Mouse (Mus musculus) myocyte (in vitro differentiated cells): ENCODE data around the gene Cdk7. TPM values are rescaled to one million over a fixed set of nuclear protein-coding genes. Genes with fewer than 3 reads are reported as not detected.

Source experiments
- H3K27me3 ChIP-seq: one replicate; pipeline ENCODE4 v1.6.1; 2011; ENCODE audit not compliant: control insufficient read depth, insufficient read depth, insufficient read length
- H3K36me3 ChIP-seq: one replicate; pipeline ENCODE4 v1.6.1; 2011; ENCODE audit not compliant: control insufficient read depth, insufficient read depth
- H3K4me2 ChIP-seq: one replicate; pipeline ENCODE4 v1.6.1; 2011; ENCODE audit warnings: low read depth, control low read depth
- H3K4me3 ChIP-seq: one replicate; pipeline ENCODE4 v1.5.1; 2011; ENCODE audit warnings: mild to moderate bottlenecking, control low read depth, moderate library complexity
- H3K79me2 ChIP-seq: one replicate; pipeline ENCODE4 v1.6.1; 2011; ENCODE audit not compliant: control insufficient read depth, insufficient read depth
- H3ac ChIP-seq: one replicate; pipeline ENCODE4 v1.6.1; 2011; ENCODE audit not compliant: control insufficient read depth, insufficient read length
- CEBPB ChIP-seq: IDR thresholded peaks from 2 replicates; pipeline ENCODE4 v1.6.1; 2011; ENCODE audit warnings: mild to moderate bottlenecking, moderate library complexity; ENCODE audit not compliant: poor library complexity, insufficient read depth, severe bottlenecking
- E2F4 ChIP-seq: IDR thresholded peaks from one replicate; pipeline ENCODE4 v1.6.1; 2011; ENCODE audit warnings: mild to moderate bottlenecking, control low read depth, moderate library complexity; ENCODE audit not compliant: insufficient read depth
- MAX ChIP-seq: IDR thresholded peaks from one replicate; pipeline ENCODE4 v1.6.1; 2011; ENCODE audit warnings: low read depth, mild to moderate bottlenecking, control low read depth
- MYOD1 ChIP-seq, 3 experiments: IDR thresholded peaks; one replicate each; pipeline ENCODE4 v1.6.1; 2011; ENCODE audit warnings: control low read depth in 2 of 3, low read depth in 2 of 3, mild to moderate bottlenecking in 2 of 3, moderate library complexity in 1 of 3; ENCODE audit not compliant: insufficient read length in 2 of 3, control insufficient read depth in 1 of 3
- MYOG ChIP-seq, 3 experiments: IDR thresholded peaks; one replicate each; pipeline ENCODE4 v1.6.1; 2011; ENCODE audit warnings: control low read depth in 2 of 3, low read depth in 2 of 3, mild to moderate bottlenecking in 2 of 3; ENCODE audit not compliant: insufficient read length in 2 of 3, control insufficient read depth in 1 of 3, insufficient read depth in 1 of 3
- POLR2A ChIP-seq: IDR thresholded peaks from one replicate; pipeline ENCODE4 v1.6.1; 2011; ENCODE audit warnings: low read depth, mild to moderate bottlenecking, control low read depth, moderate library complexity; ENCODE audit not compliant: insufficient read length
- POLR2AphosphoS2 ChIP-seq: IDR thresholded peaks from one replicate; pipeline ENCODE4 v1.6.1; 2011; ENCODE audit warnings: low read depth, control low read depth; ENCODE audit not compliant: insufficient read length
- REST ChIP-seq: IDR thresholded peaks from one replicate; pipeline ENCODE4 v1.6.1; 2011; ENCODE audit warnings: mild to moderate bottlenecking, control low read depth, moderate library complexity; ENCODE audit not compliant: insufficient read depth, insufficient read length
- SRF ChIP-seq: IDR thresholded peaks from one replicate; pipeline ENCODE4 v1.6.1; 2011; ENCODE audit warnings: low read depth; ENCODE audit not compliant: control insufficient read depth, insufficient read length
- TCF12 ChIP-seq: IDR thresholded peaks from one replicate; pipeline ENCODE4 v1.6.1; 2011; ENCODE audit warnings: mild to moderate bottlenecking, control low read depth; ENCODE audit not compliant: poor library complexity, insufficient read depth, severe bottlenecking
- TCF3 ChIP-seq: IDR thresholded peaks from one replicate; pipeline ENCODE4 v1.6.1; 2011; ENCODE audit warnings: low read depth, control low read depth; ENCODE audit not compliant: insufficient read length
- USF1 ChIP-seq: IDR thresholded peaks from one replicate; pipeline ENCODE4 v1.6.1; 2011; ENCODE audit warnings: low read depth, mild to moderate bottlenecking, control low read depth, moderate library complexity
- polyA plus RNA-seq: library from polyadenylated mRNA; unstranded; fragments of >200 nt; fragmentation: generic; extraction: Trizol; gene quantifications from one replicate; pipeline ENCODE4 v1.2.1, GENCODE M21; 2012; ENCODE audit warnings: missing spikeins

The Cdk7 gene
- polyA plus RNA-seq, 1 experiment = 23.6 TPM

GRCm38 (mm10) chr13:100728086-100728485 is 2.7 kb downstream of the Cdk7 start:
- H3K4me2 ChIP-seq = no peak overlapping the region
- H3K79me2 ChIP-seq = peaks cover 75% of the 10 kb centered on the region
- no peak overlapping the region for H3ac ChIP-seq
- no peak overlapping the region for H3K4me3 ChIP-seq
- no peaks in the 10 kb centered on the region for H3K27me3 ChIP-seq
- peaks cover 29% of the 10 kb centered on the region for H3K36me3 ChIP-seq
- TF ChIP-seq TCF12 = no peak
- no peak for TF ChIP-seq TCF3
- TF ChIP-seq USF1 = no peak
- no peak for TF ChIP-seq REST
- TF ChIP-seq POLR2A = no peak
- no peak for TF ChIP-seq POLR2AphosphoS2
- no peak for TF ChIP-seq CEBPB
- no peak for TF ChIP-seq SRF
- TF ChIP-seq MAX = no peak
- TF ChIP-seq E2F4 = no peak
- TF ChIP-seq MYOD1 (IDR thresholded peaks at IDR 0.05; ENCODE audit: control insufficient read depth in 1 of 3, insufficient read length in 2 of 3, low read depth in 2 of 3) = no peak
- no peak for TF ChIP-seq MYOG (IDR thresholded peaks at IDR 0.05; ENCODE audit: control insufficient read depth in 1 of 3, insufficient read depth in 1 of 3, insufficient read length in 2 of 3, low read depth in 2 of 3)

- H3K79me2 ChIP-seq = peaks cover 76% of the 10 kb centered on the region
- H3K4me2 ChIP-seq = no peak overlapping the region
- no peak for TF ChIP-seq MAX
- no peak for TF ChIP-seq MYOG (IDR thresholded peaks at IDR 0.05; ENCODE audit: control insufficient read depth in 1 of 3, insufficient read depth in 1 of 3, insufficient read length in 2 of 3, low read depth in 2 of 3)
- TF ChIP-seq SRF = no peak
- no peak for TF ChIP-seq MYOD1 (IDR thresholded peaks at IDR 0.05; ENCODE audit: control insufficient read depth in 1 of 3, insufficient read length in 2 of 3, low read depth in 2 of 3)
- H3K27me3 ChIP-seq = no peaks in the 10 kb centered on the region
- H3K4me3 ChIP-seq = no peak overlapping the region
- H3K36me3 ChIP-seq = peaks cover 38% of the 10 kb centered on the region
- no peak overlapping the region for H3ac ChIP-seq
Measured at GRCm38 (mm10) chr13:100725194-100725593, 5.5 kb downstream of the Cdk7 start.

GRCm38 (mm10) chr13:100724051-100724754 is 6.5 kb downstream of the Cdk7 start:
- Histone ChIP-seq H3K27me3 (no peaks in the 10 kb centered on the region), H3K79me2 (peaks cover 66% of the 10 kb centered on the region), H3ac (no peak overlapping the region), H3K4me3 (no peak overlapping the region), H3K4me2 (no peak overlapping the region), H3K36me3 (peaks cover 38% of the 10 kb centered on the region)
- TF ChIP-seq MAX (no peak), TCF3 (no peak), MYOG (IDR thresholded peaks at IDR 0.05; ENCODE audit: control insufficient read depth in 1 of 3, insufficient read depth in 1 of 3, insufficient read length in 2 of 3, low read depth in 2 of 3) (no peak), CEBPB (no peak), POLR2A (no peak), REST (no peak), POLR2AphosphoS2 (no peak), E2F4 (no peak), TCF12 (no peak), MYOD1 (IDR thresholded peaks at IDR 0.05; ENCODE audit: control insufficient read depth in 1 of 3, insufficient read length in 2 of 3, low read depth in 2 of 3) (no peak), USF1 (no peak), SRF (no peak)

- H3ac ChIP-seq = no peak overlapping the region
- H3K4me2 ChIP-seq = no peak overlapping the region
- H3K27me3 ChIP-seq = no peaks in the 10 kb centered on the region
- H3K36me3 ChIP-seq = peaks cover 42% of the 10 kb centered on the region
- TF ChIP-seq POLR2A = no peak
- no peak for TF ChIP-seq SRF
- no peak for TF ChIP-seq MYOD1 (IDR thresholded peaks at IDR 0.05; ENCODE audit: control insufficient read depth in 1 of 3, insufficient read length in 2 of 3, low read depth in 2 of 3)
- no peak for TF ChIP-seq POLR2AphosphoS2
- no peak for TF ChIP-seq CEBPB
- no peak for TF ChIP-seq E2F4
- TF ChIP-seq TCF12 = no peak
- no peak for TF ChIP-seq TCF3
- peaks cover 41% of the 10 kb centered on the region for H3K79me2 ChIP-seq
- H3K4me3 ChIP-seq = no peak overlapping the region
Measured at GRCm38 (mm10) chr13:100721656-100722055, 9.1 kb downstream of the Cdk7 start.

GRCm38 (mm10) chr13:100715467-100715866 is 15.3 kb downstream of the Cdk7 start:
- H3ac ChIP-seq = no peak overlapping the region
- peaks cover 50% of the 10 kb centered on the region for H3K36me3 ChIP-seq
- no peak overlapping the region for H3K4me3 ChIP-seq
- H3K79me2 ChIP-seq = no peaks in the 10 kb centered on the region
- no peaks in the 10 kb centered on the region for H3K27me3 ChIP-seq
- TF ChIP-seq SRF = no peak
- TF ChIP-seq CEBPB = no peak
- no peak for TF ChIP-seq POLR2AphosphoS2
- no peak for TF ChIP-seq REST
- TF ChIP-seq TCF3 = no peak
- no peak for TF ChIP-seq TCF12
- TF ChIP-seq MYOD1 (IDR thresholded peaks at IDR 0.05; ENCODE audit: control insufficient read depth in 1 of 3, insufficient read length in 2 of 3, low read depth in 2 of 3) = no peak
- no peak for TF ChIP-seq POLR2A
- no peak for TF ChIP-seq E2F4
- TF ChIP-seq MYOG (IDR thresholded peaks at IDR 0.05; ENCODE audit: control insufficient read depth in 1 of 3, insufficient read depth in 1 of 3, insufficient read length in 2 of 3, low read depth in 2 of 3) = no peak
- TF ChIP-seq USF1 = no peak
- no peak for TF ChIP-seq MAX
- H3K4me2 ChIP-seq = no peak overlapping the region
